Mouse (Mus musculus): Measurements from ENCODE around the gene Clec10a.

Gene Clec10a

GRCm38 (mm10) chr11:70185120-70185519 lies 29.1 kb downstream of the Clec10a start:
- no peak for DNase-seq (ENCODE audit: low spot score)

- DNase-seq (ENCODE audit: low spot score): no peak
Measured at GRCm38 (mm10) chr11:70189319-70190134, 33.5 kb downstream of the Clec10a start.

- no peak for DNase-seq (ENCODE audit: low spot score)
Measured at GRCm38 (mm10) chr11:70191188-70191587, 35.2 kb downstream of the Clec10a start.

GRCm38 (mm10) chr11:70192157-70192556 lies 36.2 kb downstream of the Clec10a start:
- DNase-seq (ENCODE audit: low spot score): no peak

- DNase-seq (ENCODE audit: low spot score): no peak
Measured at GRCm38 (mm10) chr11:70193354-70194285, 37.6 kb downstream of the Clec10a start.

- no peak for DNase-seq (ENCODE audit: low spot score)
Measured at GRCm38 (mm10) chr11:70198332-70198731, 42.3 kb downstream of the Clec10a start.

GRCm38 (mm10) chr11:70199107-70199506 lies 43.1 kb downstream of the Clec10a start:
- DNase-seq (ENCODE audit: low spot score): no peak

- DNase-seq (ENCODE audit: low spot score): no peak
Measured at GRCm38 (mm10) chr11:70200036-70200608, 44.1 kb downstream of the Clec10a start.

GRCm38 (mm10) chr11:70201691-70202090 lies 45.7 kb downstream of the Clec10a start:
- DNase-seq (ENCODE audit: low spot score): no peak

- DNase-seq (ENCODE audit: low spot score): no peak
Measured at GRCm38 (mm10) chr11:70206801-70207200, 50.8 kb downstream of the Clec10a start.

- no peak for DNase-seq (ENCODE audit: low spot score)
Measured at GRCm38 (mm10) chr11:70207283-70207682, 51.3 kb downstream of the Clec10a start.

- DNase-seq (ENCODE audit: low spot score): no peak
Measured at GRCm38 (mm10) chr11:70208778-70209388, 52.9 kb downstream of the Clec10a start.

GRCm38 (mm10) chr11:70210681-70211080 lies 54.7 kb downstream of the Clec10a start:
- no peak for DNase-seq (ENCODE audit: low spot score)

GRCm38 (mm10) chr11:70211972-70212371 lies 56.0 kb downstream of the Clec10a start:
- DNase-seq (ENCODE audit: low spot score): no peak

- DNase-seq (ENCODE audit: low spot score): no peak
Measured at GRCm38 (mm10) chr11:70212423-70212822, 56.4 kb downstream of the Clec10a start, which contains the start of gene Slc16a11. TSS of gene Slc16a11 (plus strand) at chr11:70212752.

GRCm38 (mm10) chr11:70212896-70213295 lies 56.9 kb downstream of the Clec10a start:
- DNase-seq (ENCODE audit: low spot score): peak; percentile 82

- no peak for DNase-seq (ENCODE audit: low spot score)
Measured at GRCm38 (mm10) chr11:70213736-70214135, 57.7 kb downstream of the Clec10a start.

- no peak for DNase-seq (ENCODE audit: low spot score)
Measured at GRCm38 (mm10) chr11:70214191-70214855, 58.3 kb downstream of the Clec10a start.

- DNase-seq (ENCODE audit: low spot score): no peak
Measured at GRCm38 (mm10) chr11:70214856-70215209, 58.8 kb downstream of the Clec10a start.

- no peak for DNase-seq (ENCODE audit: low spot score)
Measured at GRCm38 (mm10) chr11:70215301-70215700, 59.3 kb downstream of the Clec10a start.

GRCm38 (mm10) chr11:70216103-70216502 lies 60.1 kb downstream of the Clec10a start:
- no peak for DNase-seq (ENCODE audit: low spot score)

Measured in layer of hippocampus, adult 9-10 months (tissue).